Mouse (Mus musculus): ENCODE results near the gene Stac3. TPM values are rescaled to one million over a fixed set of nuclear protein-coding genes. Genes with fewer than 3 reads are reported as not detected.
A peak's percentile ranks its signal among the peaks of the same experiment; 100 is the strongest.

The Stac3 gene
- total and polyA plus RNA-seq, 3 experiments: 0.08 to 0.79 (median 0.50) TPM

DNA sequence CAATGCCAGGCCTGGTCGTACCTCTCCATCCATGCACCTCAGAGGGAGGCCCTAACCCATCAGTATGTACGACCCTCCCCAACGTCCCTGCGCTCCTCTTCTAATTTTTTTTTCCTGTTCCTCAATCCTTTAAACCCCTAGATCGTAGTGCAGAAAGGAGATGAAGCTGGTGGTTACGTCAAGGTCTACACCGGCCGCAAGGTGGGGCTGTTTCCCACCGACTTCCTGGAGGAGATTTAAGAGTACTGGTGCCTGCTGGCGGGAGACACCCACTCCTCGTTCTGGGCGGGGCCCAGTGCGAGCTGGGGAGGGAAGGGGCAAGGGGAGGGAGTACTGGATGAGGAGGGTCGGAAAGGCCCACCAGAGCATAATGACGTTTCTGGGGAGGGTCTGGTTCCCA lies 6.8 kb downstream of the Stac3 start:
- H3K27ac ChIP-seq (ENCODE audit: insufficient read depth, low read depth): no peak overlapping the region
- TF ChIP-seq SMC3 (IDR thresholded peaks at IDR 0.05; ENCODE audit: low read depth, low read length): peak; percentile 57
- TF ChIP-seq E2F4 (IDR thresholded peaks at IDR 0.05; ENCODE audit: insufficient replicate concordance, low read depth, low read length): no peak
- TF ChIP-seq MEF2A (IDR thresholded peaks at IDR 0.05; ENCODE audit: borderline replicate concordance, low read depth, low read length): no peak
- TF ChIP-seq NELFE (IDR thresholded peaks at IDR 0.05; ENCODE audit: low read depth, low read length): no peak
- peak; percentile 68 for TF ChIP-seq RAD21 (IDR thresholded peaks at IDR 0.05; ENCODE audit: low read depth, low read length)
- TF ChIP-seq ELF1 (IDR thresholded peaks at IDR 0.05; ENCODE audit: low read depth, low read length): peak; percentile 77
- TF ChIP-seq EP300 (IDR thresholded peaks at IDR 0.05; ENCODE audit: low read length): no peak
- peak; percentile 40 to 88; a peak in 3 of 4 replicates for TF ChIP-seq CTCF (conservative IDR thresholded peaks at IDR 0.05 in 1 of 2, IDR thresholded peaks at IDR 0.05 in 1 of 2; ENCODE audit: low read depth in 2 of 2, low read length in 2 of 2)
- dilution Hi-C loops (cut with MboI; ENCODE audit: extremely low pct_ligation_motif_present, extremely low pct_unique_long_range_greater_than_20kb, low sequenced_read_pairs): no loop called here
- H3K4me3 ChIP-seq (replicated peaks in 1 of 3; ENCODE audit: low read depth in 2 of 3, low read length in 2 of 3, poor library complexity in 1 of 3): peak overlapping the region in 1 of 3 experiments; percentile 15
- H3K9ac ChIP-seq (ENCODE audit: insufficient read depth, low read depth): peak overlapping the region; percentile 7; the same call in 1 of the 2 replicates
- no peaks in the 10 kb centered on the region for H3K9me3 ChIP-seq (replicated peaks; ENCODE audit: low read length)
- peaks cover 17 to 35% of the 10 kb centered on the region in 2 experiments for H3K4me1 ChIP-seq (ENCODE audit: control insufficient read depth in 1 of 2, insufficient read depth in 2 of 2)
- peaks cover 0 to 10% of the 10 kb centered on the region in 2 experiments for H3K36me3 ChIP-seq (replicated peaks in 1 of 2; ENCODE audit: control insufficient read depth in 1 of 2, insufficient read depth in 1 of 2, low read length in 1 of 2)
- H3K79me2 ChIP-seq (replicated peaks; ENCODE audit: control insufficient read depth, extremely low read depth, insufficient read depth, poor library complexity, severe bottlenecking): no peaks in the 10 kb centered on the region
- in situ Hi-C loops (cut with MboI; ENCODE audit: low pct_ligation_motif_present, low pct_unique_long_range_greater_than_20kb, low sequenced_read_pairs): loop anchor here (5.0 kb wide), 1 partner anchor 34 kb away; no protein-coding TSS in a partner anchor
- H3K4me2 ChIP-seq (ENCODE audit: insufficient read depth, low read depth, poor library complexity, severe bottlenecking): peak overlapping the region; percentile 70
- DNase-seq (ENCODE audit: extremely low read depth): peak; percentile 87
- H3K27me3 ChIP-seq (replicated peaks): peaks cover 17% of the 10 kb centered on the region

DNA sequence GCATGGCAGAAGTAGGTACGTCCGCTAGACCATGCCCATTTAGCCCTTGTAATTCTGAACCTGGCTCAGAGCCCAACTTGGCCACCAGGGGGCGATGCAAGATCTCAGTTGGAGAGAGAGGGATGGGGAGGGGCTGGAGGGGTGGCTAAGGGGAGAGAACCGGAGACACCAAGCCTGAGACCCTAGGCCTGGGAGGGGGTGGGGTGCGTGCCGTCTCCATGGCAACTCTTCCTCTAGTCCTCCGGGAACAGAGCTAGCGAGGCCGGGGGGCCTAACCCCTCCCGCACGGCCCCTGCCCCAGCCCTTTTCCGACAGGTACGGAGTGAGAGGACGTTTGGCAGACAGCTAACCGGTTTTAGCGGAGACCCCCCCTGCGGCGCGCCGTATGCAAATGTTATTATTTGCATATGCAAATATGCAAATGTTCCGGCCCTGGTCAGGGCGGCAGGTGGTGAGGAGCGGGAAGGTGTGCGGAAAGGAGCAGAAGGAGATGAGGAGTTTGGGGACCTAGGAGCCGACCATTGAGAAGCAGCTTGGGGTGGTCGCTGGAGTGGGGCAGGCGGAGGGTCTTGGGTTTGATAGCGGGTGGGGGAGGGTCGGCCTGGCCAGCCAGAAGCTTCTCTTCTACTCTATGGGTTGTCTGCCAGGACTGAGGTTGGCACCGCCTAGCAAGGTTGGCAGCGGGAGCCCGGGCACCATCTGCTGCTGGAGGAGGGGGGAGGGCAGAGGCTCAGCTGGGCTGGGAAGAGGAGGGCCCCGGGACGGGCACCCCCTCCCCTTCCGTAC lies 7.8 kb downstream of the Stac3 start:
- Histone ChIP-seq H3K27ac (ENCODE audit: insufficient read depth, low read depth) (peak overlapping the region; percentile 29; the same call in 1 of the 2 replicates), H3K9me3 (replicated peaks; ENCODE audit: low read length) (no peaks in the 10 kb centered on the region), H3K36me3 (replicated peaks in 1 of 2; ENCODE audit: control insufficient read depth in 1 of 2, insufficient read depth in 1 of 2, low read length in 1 of 2) (peaks cover 0 to 5% of the 10 kb centered on the region in 2 experiments), H3K4me3 (replicated peaks in 1 of 3; ENCODE audit: low read depth in 2 of 3, low read length in 2 of 3, poor library complexity in 1 of 3) (peak overlapping the region; percentile 37 to 45 (median 45)), H3K79me2 (replicated peaks; ENCODE audit: control insufficient read depth, extremely low read depth, insufficient read depth, poor library complexity, severe bottlenecking) (no peaks in the 10 kb centered on the region), H3K4me2 (ENCODE audit: insufficient read depth, low read depth, poor library complexity, severe bottlenecking) (peak overlapping the region; percentile 70), H3K27me3 (replicated peaks) (peaks cover 17% of the 10 kb centered on the region), H3K4me1 (ENCODE audit: control insufficient read depth in 1 of 2, insufficient read depth in 2 of 2) (peaks cover 24 to 45% of the 10 kb centered on the region in 2 experiments), H3K9ac (ENCODE audit: insufficient read depth, low read depth) (peak overlapping the region; percentile 8; the same call in 1 of the 2 replicates)
- peak; percentile 97 for DNase-seq (ENCODE audit: extremely low read depth)
- in situ Hi-C loops (cut with MboI; ENCODE audit: low pct_ligation_motif_present, low pct_unique_long_range_greater_than_20kb, low sequenced_read_pairs): loop anchor here (5.0 kb wide), 1 partner anchor 33 kb away; no protein-coding TSS in a partner anchor
- dilution Hi-C loops (cut with MboI; ENCODE audit: extremely low pct_ligation_motif_present, extremely low pct_unique_long_range_greater_than_20kb, low sequenced_read_pairs): no loop called here
- TF ChIP-seq JUND (conservative IDR thresholded peaks at IDR 0.05; ENCODE audit: low read depth, low read length) (no peak), ZC3H11A (IDR thresholded peaks at IDR 0.05; ENCODE audit: low read depth, low read length) (peak; percentile 39; the same call in 1 of the 2 replicates), E2F4 (IDR thresholded peaks at IDR 0.05; ENCODE audit: insufficient replicate concordance, low read depth, low read length) (0 out of 2 replicates have a peak, but pooled peaks have one; percentile 8), USF1 (IDR thresholded peaks at IDR 0.05; ENCODE audit: low read depth, low read length) (no peak), RAD21 (IDR thresholded peaks at IDR 0.05; ENCODE audit: low read depth, low read length) (peak; percentile 83), ZNF384 (IDR thresholded peaks at IDR 0.05; ENCODE audit: low read depth, low read length) (no peak), ZMIZ1 (IDR thresholded peaks at IDR 0.05; ENCODE audit: low read depth, low read length) (no peak), JUN (IDR thresholded peaks at IDR 0.05; ENCODE audit: insufficient read depth, low read depth, low read length) (no peak), BHLHE40 (IDR thresholded peaks at IDR 0.05; ENCODE audit: low read depth, low read length) (peak; percentile 58), CHD2 (IDR thresholded peaks at IDR 0.05; ENCODE audit: low read length) (peak; percentile 61; the same call in 1 of the 2 replicates), GABPA (IDR thresholded peaks at IDR 0.05; ENCODE audit: insufficient replicate concordance, low read depth, low read length) (no peak), ZKSCAN1 (IDR thresholded peaks at IDR 0.05; ENCODE audit: borderline replicate concordance, low read depth, low read length) (no peak), CHD1 (IDR thresholded peaks at IDR 0.05; ENCODE audit: low read depth, low read length) (no peak), POLR2AphosphoS2 (IDR thresholded peaks at IDR 0.05; ENCODE audit: low read depth, low read length) (no peak), TBP (conservative IDR thresholded peaks at IDR 0.05; ENCODE audit: low read depth, low read length) (no peak), USF2 (conservative IDR thresholded peaks at IDR 0.05; ENCODE audit: low read depth, low read length) (no peak), IRF4 (IDR thresholded peaks at IDR 0.05; ENCODE audit: low read depth, low read length) (peak; percentile 62; the same call in 1 of the 2 replicates), MXI1 (IDR thresholded peaks at IDR 0.05; ENCODE audit: low read depth, low read length) (no peak; the same call in none of the 2 replicates), UBTF (IDR thresholded peaks at IDR 0.05; ENCODE audit: low read depth, low read length) (no peak), MEF2A (IDR thresholded peaks at IDR 0.05; ENCODE audit: borderline replicate concordance, low read depth, low read length) (no peak), HCFC1 (IDR thresholded peaks at IDR 0.05; ENCODE audit: low read depth, low read length) (peak; percentile 23; the same call in 1 of the 2 replicates), MAFK (IDR thresholded peaks at IDR 0.05; ENCODE audit: insufficient replicate concordance, low read length) (no peak), TCF12 (IDR thresholded peaks at IDR 0.05; ENCODE audit: low read depth, low read length) (peak; percentile 82; the same call in 1 of the 2 replicates), POLR2A (IDR thresholded peaks at IDR 0.05; ENCODE audit: low read depth, low read length) (peak; percentile 62; the same call in 1 of the 2 replicates), SIN3A (IDR thresholded peaks at IDR 0.05; ENCODE audit: low read length) (peak; percentile 74; the same call in 1 of the 2 replicates)
